Mouse (Mus musculus) adrenal gland, adult (tissue): ENCODE measurements around the gene Clpsl2.

Experiments
- DNase-seq, 2 experiments: peaks; one replicate each; pipeline ENCODE4 v3.0.0; 2022 to 2023; ENCODE audit warnings: low spot score in 1 of 2; ENCODE audit not compliant: inconsistent age in 2 of 2

The Clpsl2 gene

DNA sequence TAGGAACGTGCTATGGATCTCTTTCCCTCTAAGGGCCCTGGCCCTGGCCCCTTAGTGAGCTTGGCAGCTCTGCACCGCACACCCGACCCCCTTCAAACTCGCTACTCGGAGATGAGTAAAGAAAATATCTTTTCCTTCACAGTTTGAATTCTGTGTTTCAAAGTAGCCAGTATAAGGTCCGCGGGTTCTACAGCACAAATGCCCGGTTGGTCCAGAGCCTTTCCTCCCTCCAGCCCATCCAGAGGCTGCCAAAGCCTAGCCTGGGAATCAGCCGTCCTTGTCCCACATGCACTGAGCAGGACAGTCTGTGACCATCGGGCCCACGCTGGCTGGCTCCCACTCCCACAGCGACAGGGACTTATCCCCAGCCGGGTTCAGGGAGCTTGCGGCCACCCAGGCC, at the start of gene Clpsl2:
Clpsl2 (plus strand) TSS at position 301 of the 400 bp plus-strand sequence.
- DNase-seq: no peak

DNA sequence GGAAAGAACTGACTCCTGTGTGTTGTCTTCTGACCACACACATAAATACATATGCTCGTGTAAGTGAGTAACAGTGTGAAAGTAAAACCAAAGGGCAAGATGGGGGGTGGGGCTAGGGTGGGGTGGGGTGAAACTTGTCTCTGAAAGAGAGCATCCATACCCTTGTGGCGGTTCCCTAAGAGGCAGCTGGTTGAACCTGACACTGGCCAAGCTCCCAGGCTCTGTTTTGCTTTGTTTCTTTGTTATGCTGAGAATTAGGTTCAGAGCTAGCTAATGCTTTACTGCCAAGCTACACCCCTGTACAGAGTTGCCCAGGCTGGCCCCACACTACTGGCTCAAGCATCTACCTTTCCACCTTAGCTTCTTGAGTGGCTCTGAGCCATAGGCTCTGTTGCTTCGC, 48.7 kb upstream of the Clpsl2 start:
- no peak for DNase-seq

DNA sequence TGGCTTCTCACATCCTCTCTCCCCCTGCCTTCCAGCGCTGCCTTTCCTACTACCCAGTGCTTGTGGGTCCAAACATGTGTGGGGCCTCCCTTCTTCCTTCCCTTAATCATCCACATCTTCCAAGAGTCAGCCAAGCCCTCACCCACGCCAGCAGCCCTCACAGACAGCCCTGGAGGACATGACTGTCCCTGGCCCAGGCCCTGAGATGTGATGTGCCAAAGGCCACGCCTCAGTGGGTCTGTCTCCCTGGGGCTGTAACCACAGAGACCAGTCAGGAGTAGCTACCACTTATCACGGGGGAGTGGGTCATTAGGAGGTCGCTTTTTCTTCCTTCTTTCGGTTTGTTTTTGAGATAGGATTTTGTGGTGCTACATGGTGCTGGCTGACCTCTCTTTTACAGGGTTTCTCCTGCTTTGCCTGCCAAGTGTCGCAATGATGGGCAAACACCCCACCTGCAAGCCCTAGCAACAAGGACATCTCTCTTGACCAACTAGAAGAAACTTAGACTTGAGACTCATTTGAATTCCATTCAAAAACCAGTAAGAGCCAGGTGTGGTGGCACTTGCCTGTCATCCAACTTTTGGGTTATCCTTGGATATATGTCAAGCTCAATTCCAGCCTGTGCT, 46.9 kb upstream of the Clpsl2 start:
- DNase-seq: no peak

DNA sequence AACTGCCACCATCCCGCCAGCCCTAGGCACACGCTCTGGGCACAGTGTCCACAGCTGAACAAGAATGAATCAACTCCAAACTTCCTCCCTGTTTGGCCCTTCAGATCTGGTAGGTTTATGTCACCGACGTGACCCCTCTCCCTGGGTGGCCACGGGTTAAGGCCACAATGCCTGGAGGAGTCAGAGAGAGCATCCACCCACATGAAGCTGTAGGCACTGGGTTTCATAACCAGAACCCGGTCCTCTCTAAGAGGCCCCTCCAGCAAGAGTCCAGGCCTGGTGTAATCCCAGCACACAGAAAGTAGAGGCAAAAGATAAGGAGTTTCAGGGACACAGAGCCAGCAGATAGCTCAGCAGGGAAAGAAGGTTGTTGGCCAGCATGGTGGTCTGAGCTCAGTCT, 45.0 kb upstream of the Clpsl2 start:
- no peak for DNase-seq

DNA sequence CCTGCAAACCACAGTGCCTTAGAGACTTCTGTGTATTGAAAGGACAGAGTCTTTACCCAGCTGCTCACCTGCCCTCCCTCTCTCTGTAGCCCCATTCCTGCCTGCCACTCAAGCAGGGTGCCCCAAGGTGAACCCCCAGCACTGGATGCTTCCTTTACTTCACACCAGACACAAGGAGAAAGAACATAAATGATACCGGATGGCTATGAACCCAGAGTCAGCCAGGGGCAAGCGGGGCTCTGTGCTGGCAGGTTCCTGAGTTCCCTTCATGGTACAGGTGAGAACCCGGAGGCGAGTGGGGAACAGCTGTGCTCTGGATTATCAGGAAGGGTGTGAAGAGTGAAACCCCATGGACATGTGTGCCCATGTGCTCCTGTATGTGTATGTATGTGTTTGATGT, 43.6 kb upstream of the Clpsl2 start:
- no peak for DNase-seq

DNA sequence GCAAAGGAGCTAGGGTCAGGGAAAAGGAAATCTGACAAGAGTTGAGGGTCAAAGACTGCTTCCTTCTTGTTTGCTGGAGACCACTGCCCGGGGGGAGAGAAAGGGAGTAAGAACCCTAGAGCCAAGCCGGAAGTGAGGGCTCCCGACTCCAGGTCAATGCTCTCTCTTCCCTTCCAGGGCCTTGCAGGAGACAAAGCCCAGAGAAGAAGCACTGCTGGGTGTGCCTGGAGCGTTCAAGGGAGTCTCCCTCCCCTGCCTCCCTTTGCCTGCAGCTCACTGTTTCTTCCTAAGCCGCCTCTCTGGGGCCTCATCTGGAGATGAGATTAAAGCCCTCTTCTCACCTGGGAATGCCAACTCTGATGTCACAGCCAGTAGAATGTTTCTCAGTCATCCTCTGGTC, 42.3 kb upstream of the Clpsl2 start:
- peak; percentile 45 to 65 for DNase-seq

DNA sequence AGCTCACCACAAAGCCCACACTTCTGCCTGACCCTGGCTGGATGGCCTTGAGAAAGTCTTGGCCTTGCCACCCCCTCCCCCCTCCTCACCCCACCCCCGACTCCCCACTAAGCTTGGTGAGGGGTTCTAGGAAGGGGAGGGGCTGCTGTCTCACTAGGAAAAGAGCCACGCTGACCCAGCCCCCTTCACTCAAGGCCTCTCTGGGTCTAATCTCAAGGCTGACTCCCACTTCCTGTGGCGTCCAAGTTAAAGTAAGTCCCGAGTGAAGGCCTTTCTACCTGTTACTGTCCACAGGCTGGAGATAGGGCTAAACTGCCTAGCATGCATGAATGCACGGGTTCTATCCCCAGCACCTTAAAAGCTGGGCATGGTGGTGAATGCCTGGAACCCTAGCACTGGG, 41.7 kb upstream of the Clpsl2 start:
- peak; percentile 70 to 79 for DNase-seq

DNA sequence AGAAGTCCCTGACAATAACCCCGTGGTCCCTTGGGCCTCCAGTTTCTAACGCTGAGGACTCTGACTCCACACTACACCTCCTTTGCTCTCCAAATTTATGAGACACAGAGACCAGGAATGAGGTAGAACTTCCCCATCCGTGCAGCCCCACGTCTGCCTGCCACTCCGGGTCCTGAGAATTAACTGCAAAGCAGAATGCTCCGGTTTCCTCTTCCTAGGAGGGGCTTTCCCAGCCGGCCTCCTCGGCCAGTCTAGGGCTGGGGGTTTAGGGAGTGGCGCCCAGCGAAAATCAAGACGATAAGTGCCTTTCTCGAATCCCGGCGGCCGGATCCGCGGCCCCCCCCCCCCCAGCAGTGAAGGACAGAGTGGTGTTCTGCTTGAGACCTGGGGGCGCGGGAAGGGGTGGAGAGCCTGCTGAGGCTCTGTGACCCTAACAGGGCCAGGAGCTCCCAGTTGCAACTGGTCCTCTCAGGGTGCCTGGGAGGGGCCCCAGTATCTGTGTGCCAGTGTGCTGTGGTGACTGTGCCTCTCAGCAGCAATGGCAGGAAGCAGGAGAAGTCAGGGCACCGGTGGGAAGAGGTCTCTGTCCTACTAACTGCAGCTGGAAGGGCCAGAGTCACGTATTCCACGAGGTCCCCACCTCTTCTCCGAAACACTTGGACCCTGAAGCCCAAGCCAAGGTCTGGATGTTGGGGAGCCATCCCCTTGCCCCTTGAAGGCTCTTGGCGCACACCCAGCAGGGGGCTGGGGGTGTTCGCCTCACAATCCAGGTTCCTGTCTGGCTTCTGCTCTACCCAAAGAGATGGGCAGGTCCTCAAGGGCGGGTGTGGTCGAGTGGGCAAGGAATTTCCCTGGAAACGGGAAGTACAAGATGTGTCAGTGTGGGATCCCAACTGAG, 38.5 kb upstream of the Clpsl2 start:
- peak; percentile 49 to 67 for DNase-seq

DNA sequence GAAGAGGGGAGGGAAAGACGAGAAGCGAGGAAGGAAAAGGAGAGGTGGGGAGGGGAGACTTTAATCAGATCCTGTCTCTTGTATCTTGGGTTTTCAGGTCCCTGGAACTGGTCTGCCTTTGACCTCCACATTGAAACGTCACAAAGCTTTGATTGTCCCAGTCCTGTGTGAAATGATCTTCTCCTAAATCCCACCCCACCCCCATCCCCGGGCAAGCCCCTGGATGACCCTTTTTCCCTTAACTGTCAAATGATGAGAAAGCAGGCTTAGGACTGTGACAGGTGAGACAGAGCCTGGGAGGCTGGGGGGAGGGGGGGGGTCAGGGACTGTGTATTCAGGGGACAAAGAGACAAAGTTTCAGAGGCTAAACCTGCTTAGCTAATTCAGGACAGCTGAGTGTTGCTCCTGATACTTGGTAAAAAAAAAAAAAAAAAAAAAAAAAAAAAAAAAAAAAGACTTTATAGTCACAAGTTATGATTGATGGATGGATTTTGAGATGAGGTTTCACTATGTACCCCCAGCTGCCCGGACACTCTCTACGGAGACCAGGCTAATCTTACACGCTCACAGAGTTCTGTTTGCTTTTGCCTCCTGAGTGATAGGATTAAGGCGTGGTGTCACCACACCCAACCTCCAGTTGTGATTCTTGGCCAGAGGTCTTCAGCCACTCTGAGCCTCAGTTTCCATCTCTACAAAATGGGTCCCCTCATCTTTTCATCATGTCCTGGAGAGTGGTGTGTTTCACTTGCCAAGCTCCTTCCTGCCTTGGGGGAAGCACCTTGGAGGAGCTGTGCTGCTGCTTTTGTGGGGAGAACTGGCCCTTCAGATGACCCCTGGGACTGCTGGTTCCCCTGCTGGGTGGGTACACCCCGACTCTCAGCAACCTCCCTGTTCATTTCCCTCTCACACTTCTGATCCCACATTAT, 37.3 kb upstream of the Clpsl2 start:
- DNase-seq: peak; percentile 50 to 64

DNA sequence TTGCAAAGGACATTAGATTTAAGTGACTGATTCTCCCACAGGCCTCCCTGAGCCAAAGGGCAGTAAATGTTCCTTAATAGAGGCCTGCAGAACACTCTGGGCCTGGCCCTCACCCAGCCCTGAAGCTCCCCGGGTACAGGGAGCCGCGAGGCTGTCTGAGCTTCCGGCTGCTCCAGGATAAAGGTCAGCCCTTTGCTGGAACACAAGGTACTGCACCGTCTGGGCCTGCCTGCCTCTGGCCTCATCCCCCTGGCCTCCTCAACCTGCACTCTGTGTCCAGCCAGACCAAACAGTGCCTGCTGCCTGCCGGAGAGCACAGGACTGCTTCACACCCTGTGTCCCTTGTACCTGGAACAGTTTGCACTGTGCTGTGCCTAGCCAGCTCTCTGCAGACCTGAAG, 36.5 kb upstream of the Clpsl2 start:
- peak; percentile 90 to 95 for DNase-seq

DNA sequence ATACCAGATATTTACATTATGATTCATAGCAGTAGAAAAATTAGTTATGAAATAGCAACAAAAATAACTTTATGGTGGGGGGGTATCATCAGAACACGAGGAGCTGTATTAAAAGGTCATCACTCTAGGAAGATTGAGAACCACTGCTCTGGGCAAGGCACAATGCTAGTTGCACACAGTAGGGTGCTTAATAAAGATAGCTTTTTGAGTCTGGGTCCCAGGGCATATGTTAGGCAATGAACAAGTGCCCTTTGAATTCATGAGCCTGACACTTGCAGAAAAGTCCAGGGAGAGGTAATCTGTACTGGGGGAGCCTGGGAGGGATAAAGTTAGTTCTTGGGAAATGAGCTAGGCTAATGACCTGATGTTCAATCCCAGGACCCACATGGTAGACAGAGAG, 35.9 kb upstream of the Clpsl2 start:
- DNase-seq: peak in 1 of 2 experiments; percentile 57

DNA sequence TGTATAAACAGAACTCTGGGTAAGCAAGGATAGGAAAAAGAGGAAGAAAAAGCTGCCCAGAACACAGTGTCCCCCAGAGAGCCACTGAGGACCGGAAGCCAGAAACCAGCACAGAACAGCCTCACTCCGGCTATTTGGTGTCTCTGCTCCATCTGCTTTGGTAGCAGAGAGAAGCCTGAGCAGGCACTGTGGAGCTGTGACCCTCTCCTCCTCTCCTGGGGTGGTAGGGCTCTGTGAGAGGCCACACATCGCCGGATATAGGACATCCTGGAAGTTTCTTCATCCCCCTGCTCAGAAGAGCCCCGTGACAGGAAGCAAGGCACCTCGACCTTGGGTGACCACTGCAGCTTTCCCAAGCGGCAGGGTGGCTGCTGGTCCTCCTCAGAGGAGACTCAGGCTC, 35.4 kb upstream of the Clpsl2 start:
- peak; percentile 62 to 78 for DNase-seq

DNA sequence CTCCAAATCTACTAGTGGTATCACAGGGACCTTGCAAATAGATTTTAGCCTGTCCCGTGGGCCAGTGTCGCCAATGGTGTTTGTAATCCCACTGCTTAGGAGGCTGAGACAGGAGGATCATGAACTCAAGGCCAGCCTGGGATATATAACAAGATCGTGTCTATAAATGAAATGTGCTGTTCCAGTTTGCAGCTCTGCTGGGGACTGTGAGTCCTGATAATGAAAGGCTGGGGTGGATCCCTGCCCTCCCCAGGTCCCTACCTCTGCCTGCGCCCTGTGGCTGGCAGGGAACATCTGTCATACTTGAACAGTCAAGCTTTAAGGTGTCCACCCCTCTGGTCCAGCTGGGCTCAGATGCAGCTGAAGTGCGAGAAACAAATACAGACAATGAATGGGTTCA, 34.7 kb upstream of the Clpsl2 start:
- DNase-seq: peak in 1 of 2 experiments; percentile 57

DNA sequence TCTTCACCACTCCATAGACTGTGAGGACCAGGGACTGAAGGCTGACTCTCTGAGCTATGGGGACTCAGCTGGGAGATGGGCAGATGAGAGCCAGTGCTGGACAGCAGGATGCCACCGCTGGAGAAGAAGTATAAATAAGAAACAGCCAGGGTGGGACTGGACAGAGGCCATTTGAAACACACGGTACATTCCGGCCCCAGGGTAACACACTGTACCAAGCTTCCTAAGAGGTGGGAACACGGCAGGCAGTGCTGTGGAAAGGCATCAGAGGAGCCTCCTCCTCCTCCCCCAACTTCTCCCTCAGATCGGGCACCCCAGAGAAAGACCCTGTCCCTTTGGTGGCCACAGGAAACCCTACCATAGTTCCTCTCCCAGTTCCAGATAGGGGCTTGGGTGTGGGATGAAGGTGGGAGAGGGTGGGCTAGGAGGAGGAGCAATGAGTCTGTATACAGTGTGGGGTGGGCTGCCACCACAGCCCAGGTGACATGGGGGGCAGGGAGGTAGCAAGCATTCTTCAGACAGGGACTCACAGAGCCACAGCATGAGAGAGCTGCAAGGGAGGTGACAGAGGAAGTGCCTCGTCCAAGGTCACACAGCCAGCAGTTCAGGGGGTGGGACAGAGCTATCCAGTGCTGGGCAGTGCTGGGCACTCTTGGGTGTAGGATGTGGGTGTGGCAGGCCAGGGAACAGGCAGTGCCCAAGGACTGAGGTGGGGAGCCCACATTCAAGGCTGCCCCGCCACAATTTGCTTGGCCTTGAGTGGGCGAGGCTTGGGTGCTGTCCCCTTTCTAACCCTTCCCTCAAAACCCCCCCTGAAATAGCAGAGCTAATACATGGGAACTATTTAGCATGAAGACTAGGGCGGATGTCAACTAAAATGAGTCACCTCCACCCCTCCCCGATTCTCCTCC, 33.5 kb upstream of the Clpsl2 start:
- peak; percentile 84 to 91 for DNase-seq

DNA sequence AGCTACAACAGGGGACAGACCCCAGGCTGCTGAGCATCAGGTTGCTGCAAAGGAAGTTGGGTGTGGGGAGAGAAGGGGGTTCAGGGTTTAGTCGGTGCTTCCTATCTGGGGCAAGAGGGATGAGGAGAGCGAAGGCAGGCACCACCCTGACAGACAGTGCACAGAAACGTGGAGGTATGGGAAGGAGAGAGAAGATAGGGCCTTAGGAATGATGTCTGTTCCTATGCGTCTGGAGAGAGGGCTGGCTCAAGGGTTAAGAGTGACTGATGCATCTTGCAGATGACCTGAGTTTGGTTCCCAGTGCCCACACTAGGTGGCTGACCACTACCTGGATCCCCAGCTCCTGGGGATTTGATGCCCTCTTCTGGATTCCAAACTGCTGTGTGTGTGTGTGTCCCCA, 32.3 kb upstream of the Clpsl2 start:
- no peak for DNase-seq

DNA sequence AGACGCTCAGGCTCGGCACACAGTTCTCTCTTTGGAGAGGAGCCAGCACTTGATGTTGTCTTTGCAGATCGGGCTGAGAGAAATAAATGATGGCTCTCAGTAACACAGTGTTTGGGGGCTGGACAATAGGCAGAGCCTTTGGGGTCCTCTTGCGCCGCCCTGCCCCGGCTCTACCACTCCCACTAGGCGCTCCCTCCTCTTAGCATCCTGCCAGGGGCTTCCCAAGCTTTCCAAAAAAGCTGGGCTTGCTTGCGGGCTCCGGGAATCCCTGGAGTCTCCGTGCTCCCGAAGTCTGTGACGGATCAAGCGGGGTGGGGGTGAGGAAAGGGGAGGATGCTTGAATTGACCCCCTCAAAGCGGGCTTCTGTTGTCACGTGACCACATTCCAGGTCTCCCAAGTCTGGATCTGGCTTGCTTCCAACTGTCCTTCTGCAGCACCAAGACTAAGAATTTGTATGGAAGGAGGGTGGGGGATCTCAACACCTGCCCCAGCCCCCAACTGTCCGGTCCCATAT, 31.7 kb upstream of the Clpsl2 start, which contains the start of gene Fkbp5:
Fkbp5 (minus strand) TSS at position 87 of the 515 bp plus-strand sequence.
- peak in 1 of 2 experiments; percentile 82 for DNase-seq

DNA sequence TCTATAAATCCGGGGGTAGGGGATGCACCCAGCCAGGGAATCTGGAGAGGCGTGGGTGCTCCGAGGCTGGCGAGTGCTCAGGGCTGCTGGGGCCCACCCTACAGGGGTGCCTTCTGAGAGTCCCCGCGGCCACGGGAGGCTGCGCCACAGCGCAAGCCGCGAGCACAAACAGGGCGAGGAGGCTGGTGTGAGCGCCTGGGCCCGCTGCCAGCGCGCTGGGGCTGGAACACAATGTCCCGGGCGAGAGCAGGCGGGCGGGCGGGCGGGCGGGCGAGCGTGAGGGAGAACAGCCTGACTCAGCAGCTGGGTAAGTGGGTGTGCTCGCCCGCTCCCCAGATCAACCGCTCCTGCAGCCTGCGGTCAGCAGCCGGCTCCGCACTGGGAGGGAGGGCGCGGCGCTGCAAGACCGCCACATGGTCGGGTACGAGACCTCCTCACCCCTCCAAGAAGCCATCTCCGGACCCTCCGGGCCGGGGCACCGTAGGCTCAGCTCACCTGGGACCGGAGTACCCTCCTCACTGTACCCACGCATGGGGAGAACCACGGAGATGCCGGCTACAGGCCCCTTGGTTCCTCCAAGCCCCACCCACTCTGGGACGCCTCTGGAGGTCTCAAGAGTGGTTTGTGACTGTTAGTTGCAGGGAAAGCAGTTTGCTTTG, 31.1 kb upstream of the Clpsl2 start:
- peak; percentile 95 to 96 for DNase-seq

DNA sequence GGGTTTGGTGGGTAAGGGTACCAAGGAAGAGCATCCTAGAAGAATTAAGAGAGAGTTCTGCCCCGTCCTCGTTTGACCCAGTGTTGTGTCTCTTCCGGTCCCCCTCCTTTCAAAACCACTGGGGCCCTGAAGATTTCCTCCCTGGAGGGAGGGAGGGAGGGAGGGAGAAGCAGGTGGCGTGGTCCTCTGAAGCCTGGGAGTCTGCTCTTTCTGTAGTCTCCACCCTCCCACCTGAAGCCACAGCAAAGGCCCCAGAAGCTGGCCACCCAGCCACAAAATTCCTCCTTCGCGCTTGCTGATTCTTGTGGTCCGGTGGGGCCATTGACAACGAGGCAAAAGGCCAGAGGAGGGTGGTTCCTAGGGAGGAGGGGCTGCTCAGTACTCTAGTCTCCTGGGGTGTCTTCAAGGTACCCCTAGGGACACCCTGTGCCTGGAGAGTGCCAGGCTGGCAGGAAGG, 30.6 kb upstream of the Clpsl2 start:
- DNase-seq: peak; percentile 52 to 81

DNA sequence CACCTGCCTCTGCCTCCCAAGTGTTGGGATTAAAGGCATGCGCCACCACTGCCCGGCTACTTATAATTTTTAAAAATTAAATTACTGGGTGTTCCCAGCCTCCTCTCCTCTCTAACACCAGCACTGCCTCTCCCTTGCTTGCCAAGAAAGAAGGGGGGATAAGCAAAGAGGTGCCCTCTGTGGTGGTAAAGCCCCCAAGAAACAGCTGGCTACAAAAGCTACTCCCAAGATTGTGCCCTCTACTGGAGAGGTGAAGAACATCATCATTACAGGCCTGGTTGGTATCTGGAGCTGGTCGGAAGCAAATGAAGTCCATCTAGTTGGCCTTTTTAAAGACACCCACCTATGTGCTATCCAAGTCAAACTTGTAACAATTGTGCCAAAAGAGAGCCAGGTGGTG, 29.4 kb upstream of the Clpsl2 start:
- peak; percentile 20 to 68 for DNase-seq
